Mouse (Mus musculus): ENCODE results near the gene Alk. TPM values are rescaled to one million over a fixed set of nuclear protein-coding genes. Genes with fewer than 3 reads are reported as not detected.

Alk gene
- total and polyA plus RNA-seq, 3 experiments, result not detected

- Histone ChIP-seq H3K4me1 (ENCODE audit: control insufficient read depth in 1 of 2, insufficient read depth in 2 of 2, low read length in 2 of 2) (no peaks in the 10 kb centered on the region), H3K79me2 (ENCODE audit: control insufficient read depth, insufficient read depth, low read length, poor library complexity) (no peaks in the 10 kb centered on the region), H3K9ac (ENCODE audit: control insufficient read depth, low read depth, low read length, poor library complexity, severe bottlenecking) (no peak overlapping the region), H3K4me3 (ENCODE audit: control insufficient read depth in 1 of 2, insufficient read depth in 1 of 2, low read depth in 2 of 2, low read length in 2 of 2) (no peak overlapping the region), H3K9me3 (replicated peaks; ENCODE audit: insufficient read depth, low read length) (no peaks in the 10 kb centered on the region), H3K27ac (ENCODE audit: control insufficient read depth, low read depth, low read length) (no peak overlapping the region), H3K36me3 (ENCODE audit: control insufficient read depth in 1 of 2, insufficient read depth in 2 of 2, low read length in 2 of 2) (no peaks in the 10 kb centered on the region), H3K27me3 (ENCODE audit: control insufficient read depth in 1 of 2, insufficient read depth in 2 of 2, low read length in 2 of 2) (no peaks in the 10 kb centered on the region)
- DNase-seq (ENCODE audit: low read depth, low spot score), result no peak
- TF ChIP-seq MXI1 (IDR thresholded peaks at IDR 0.05; ENCODE audit: low read depth, low read length), result no peak
- no peak for TF ChIP-seq CHD2 (IDR thresholded peaks at IDR 0.05; ENCODE audit: low read length)
- no peak for TF ChIP-seq POLR2AphosphoS5 (IDR thresholded peaks at IDR 0.05; ENCODE audit: borderline replicate concordance, low read depth, low read length)
- no peak for TF ChIP-seq RCOR1 (IDR thresholded peaks at IDR 0.05; ENCODE audit: low read depth, low read length)
- no peak for TF ChIP-seq POLR2AphosphoS2 (IDR thresholded peaks at IDR 0.05; ENCODE audit: low read length)
- no peak for TF ChIP-seq TBP (IDR thresholded peaks at IDR 0.05; ENCODE audit: low read depth, low read length)
These were observed 373.5 kb downstream of the Alk start for GRCm38 (mm10) chr17:72230891-72231290.

- no peaks in the 10 kb centered on the region for H3K9me3 ChIP-seq (replicated peaks; ENCODE audit: insufficient read depth, low read length)
- TF ChIP-seq MYB (IDR thresholded peaks at IDR 0.05; ENCODE audit: low read depth, low read length) (no peak), GABPA (IDR thresholded peaks at IDR 0.05; ENCODE audit: low read depth, low read length) (no peak), SMC3 (IDR thresholded peaks at IDR 0.05; ENCODE audit: low read depth, low read length) (no peak), JUND (IDR thresholded peaks at IDR 0.05; ENCODE audit: low read depth, low read length) (no peak)
These were observed 385.6 kb downstream of the Alk start for GRCm38 (mm10) chr17:72218816-72219215.

GRCm38 (mm10) chr17:72197576-72197975 lies 406.9 kb downstream of the Alk start:
- H3K9me3 ChIP-seq (replicated peaks; ENCODE audit: insufficient read depth, low read length), result no peaks in the 10 kb centered on the region
- H3K9ac ChIP-seq (ENCODE audit: control insufficient read depth, low read depth, low read length, poor library complexity, severe bottlenecking), result no peak overlapping the region
- H3K27me3 ChIP-seq (ENCODE audit: control insufficient read depth in 1 of 2, insufficient read depth in 2 of 2, low read length in 2 of 2), result no peaks in the 10 kb centered on the region
- H3K4me3 ChIP-seq (ENCODE audit: control insufficient read depth in 1 of 2, insufficient read depth in 1 of 2, low read depth in 2 of 2, low read length in 2 of 2), result no peak overlapping the region
- no peaks in the 10 kb centered on the region for H3K79me2 ChIP-seq (ENCODE audit: control insufficient read depth, insufficient read depth, low read length, poor library complexity)
- no peak for DNase-seq (ENCODE audit: low read depth, low spot score)
- no peaks in the 10 kb centered on the region for H3K36me3 ChIP-seq (ENCODE audit: control insufficient read depth in 1 of 2, insufficient read depth in 2 of 2, low read length in 2 of 2)
- H3K27ac ChIP-seq (ENCODE audit: control insufficient read depth, low read depth, low read length), result no peak overlapping the region
- no peak for TF ChIP-seq GABPA (IDR thresholded peaks at IDR 0.05; ENCODE audit: low read depth, low read length)
- TF ChIP-seq HCFC1 (IDR thresholded peaks at IDR 0.05; ENCODE audit: low read depth, low read length), result no peak
- TF ChIP-seq E2F4 (IDR thresholded peaks at IDR 0.05; ENCODE audit: borderline replicate concordance, low read depth, low read length), result no peak
- no peak for TF ChIP-seq KAT2A (conservative IDR thresholded peaks at IDR 0.05; ENCODE audit: low read depth, low read length)
- no peak for TF ChIP-seq TBP (IDR thresholded peaks at IDR 0.05; ENCODE audit: low read depth, low read length)
- no peak for TF ChIP-seq USF2 (IDR thresholded peaks at IDR 0.05; ENCODE audit: borderline replicate concordance in 1 of 2, insufficient read depth in 1 of 2, low read depth in 1 of 2, low read length in 2 of 2)
- TF ChIP-seq RCOR1 (IDR thresholded peaks at IDR 0.05; ENCODE audit: low read depth, low read length), result no peak
- no peak for TF ChIP-seq ZKSCAN1 (IDR thresholded peaks at IDR 0.05; ENCODE audit: low read depth, low read length)
- no peak for TF ChIP-seq CTCF (IDR thresholded peaks at IDR 0.05 in 2 of 3, conservative IDR thresholded peaks at IDR 0.05 in 1 of 3; ENCODE audit: control insufficient read depth in 1 of 3, insufficient read depth in 1 of 3, low read depth in 2 of 3, low read length in 3 of 3, poor library complexity in 1 of 3, severe bottlenecking in 1 of 3)
- TF ChIP-seq ZNF384 (IDR thresholded peaks at IDR 0.05; ENCODE audit: low read depth, low read length), result no peak
- TF ChIP-seq ELF1 (IDR thresholded peaks at IDR 0.05; ENCODE audit: low read depth, low read length), result no peak
- no peak for TF ChIP-seq ZMIZ1 (IDR thresholded peaks at IDR 0.05; ENCODE audit: low read depth, low read length)
- no peaks in the 10 kb centered on the region for H3K4me1 ChIP-seq (ENCODE audit: control insufficient read depth in 1 of 2, insufficient read depth in 2 of 2, low read length in 2 of 2)

More at GRCm38 (mm10) chr17:72218816-72219215, 385.6 kb downstream of the Alk start:
- no peaks in the 10 kb centered on the region for H3K36me3 ChIP-seq (ENCODE audit: control insufficient read depth in 1 of 2, insufficient read depth in 2 of 2, low read length in 2 of 2)
- H3K27ac ChIP-seq (ENCODE audit: control insufficient read depth, low read depth, low read length), result no peak overlapping the region
- H3K79me2 ChIP-seq (ENCODE audit: control insufficient read depth, insufficient read depth, low read length, poor library complexity), result no peaks in the 10 kb centered on the region
- no peaks in the 10 kb centered on the region for H3K27me3 ChIP-seq (ENCODE audit: control insufficient read depth in 1 of 2, insufficient read depth in 2 of 2, low read length in 2 of 2)
- DNase-seq (ENCODE audit: low read depth, low spot score), result no peak
- no peak overlapping the region for H3K4me3 ChIP-seq (ENCODE audit: control insufficient read depth in 1 of 2, insufficient read depth in 1 of 2, low read depth in 2 of 2, low read length in 2 of 2)
- H3K4me1 ChIP-seq (ENCODE audit: control insufficient read depth in 1 of 2, insufficient read depth in 2 of 2, low read length in 2 of 2), result no peaks in the 10 kb centered on the region
- no peak overlapping the region for H3K9ac ChIP-seq (ENCODE audit: control insufficient read depth, low read depth, low read length, poor library complexity, severe bottlenecking)

Measured in MEL (cell line).